ENCODE assay signal across 12 mouse cellular contexts in genomic region chr2:127364452-127364851, GRCm38 (mm10). TPM values are rescaled to one million over a fixed set of nuclear protein-coding genes. Genes with fewer than 3 reads are reported as not detected.
A peak's percentile ranks its signal among the peaks of the same experiment; 100 is the strongest.
DNase-seq lines count a peak whose midpoint lies in the region; ATAC-seq and TF ChIP-seq lines count a peak whose summit lies in the region.
"Had no signal": no experiment of that assay in that cellular context is flagged by ENCODE, and none has a peak within 500 bp of the region (broad histone marks: within the 10 kb centered on the region; RNA-seq: fewer than 3 reads in every experiment).

No protein-coding gene starts in this region.

- no peaks in the 10 kb centered on the region for H3K36me3 ChIP-seq in heart, embryonic 15.5 days
- no peaks in the 10 kb centered on the region for H3K36me3 ChIP-seq in intestine, embryonic 15.5 days
- H3K36me3 ChIP-seq in liver, embryonic 16.5 days (ENCODE audit: control insufficient read depth, insufficient read depth): no peaks in the 10 kb centered on the region
- H3K36me3 ChIP-seq: midbrain, embryonic 13.5 days had no signal

- TF ChIP-seq POLR2A in cerebellum, adult 2 months (IDR thresholded peaks at IDR 0.05; ENCODE audit: borderline replicate concordance, insufficient read depth, low read length): no peak

- H3K9ac ChIP-seq in heart, embryonic 15.5 days: no peak overlapping the region
- no peak overlapping the region for H3K9ac ChIP-seq in intestine, embryonic 15.5 days
- peak overlapping the region; percentile 77 for H3K9ac ChIP-seq in liver, embryonic 16.5 days (ENCODE audit: low read depth, low read length)
- H3K9ac ChIP-seq: midbrain, embryonic 13.5 days had no signal

- H3K4me2 ChIP-seq in heart, embryonic 15.5 days: peak overlapping the region; percentile 82; the same call in 1 of the 2 replicates
- peak overlapping the region; percentile 88; the same call in 1 of the 2 replicates for H3K4me2 ChIP-seq in intestine, embryonic 15.5 days (replicated peaks)
- peak overlapping the region; percentile 92 for H3K4me2 ChIP-seq in liver, embryonic 16.5 days (ENCODE audit: low read depth, low read length)

- TF ChIP-seq CTCF in cerebellum, adult 2 months (IDR thresholded peaks at IDR 0.05; ENCODE audit: borderline replicate concordance, insufficient read depth, low read depth, low read length): no peak

- 22% methylated on average over 8 of the region's 8 CpGs for WGBS in heart, embryonic 15.5 days
- WGBS in intestine, embryonic 15.5 days: 19% methylated on average over 8 of the region's 8 CpGs
- WGBS in liver, embryonic 16.5 days (ENCODE audit: insufficient replicate concordance): 10% methylated on average over 8 of the region's 8 CpGs
- 17% methylated on average over 8 of the region's 8 CpGs for WGBS in cerebellum, adult 2 months

- H3K27ac ChIP-seq in heart, embryonic 15.5 days: no peak overlapping the region
- H3K27ac ChIP-seq in intestine, embryonic 15.5 days: no peak overlapping the region
- H3K27ac ChIP-seq in liver, embryonic 16.5 days (ENCODE audit: low read length): no peak overlapping the region
- no peak overlapping the region for H3K27ac ChIP-seq in cerebellum, adult 2 months (ENCODE audit: insufficient read depth, low read length)
- H3K27ac ChIP-seq: midbrain, embryonic 13.5 days had no signal

- intact Hi-C loops in heart, postnatal 14 days (cut with DNase I): loop anchor here (5.0 kb wide), 2 partner anchors 138 to 193 kb away; no protein-coding TSS in a partner anchor

- ATAC-seq in heart, embryonic 15.5 days (replicated peaks; ENCODE audit: insufficient number of reproducible peaks, insufficient read depth, low FRiP score, low read depth): no peak
- ATAC-seq in intestine, embryonic 15.5 days: no peak
- no peak for ATAC-seq in liver, embryonic 16.5 days (ENCODE audit: low read depth)

- DNase-seq in heart, postnatal 14 days: no peak
- DNase-seq in kidney, postnatal 10 days: peak; percentile 64
- no peak for DNase-seq in cerebellum, adult 2 months
- DNase-seq in cerebellum, adult 9-11 months: no peak
- DNase-seq: embryo, embryonic 11 days; retina, postnatal 1 day; thymus, adult 2 months had no signal

- peak overlapping the region; percentile 49; the same call in 1 of the 2 replicates for H3K4me3 ChIP-seq in heart, embryonic 15.5 days
- H3K4me3 ChIP-seq in intestine, embryonic 15.5 days (replicated peaks): no peak overlapping the region
- peak overlapping the region; percentile 77 for H3K4me3 ChIP-seq in liver, embryonic 16.5 days (ENCODE audit: low read depth, low read length)
- no peak overlapping the region for H3K4me3 ChIP-seq in cerebellum, adult 2 months (replicated peaks; ENCODE audit: insufficient read depth, low read depth, low read length)

- peaks cover 76% of the 10 kb centered on the region for H3K27me3 ChIP-seq in heart, embryonic 15.5 days
- H3K27me3 ChIP-seq in intestine, embryonic 15.5 days (replicated peaks): peaks cover 53% of the 10 kb centered on the region
- H3K27me3 ChIP-seq in liver, embryonic 16.5 days (ENCODE audit: control insufficient read depth, insufficient read depth, low read depth, low read length): peaks cover 52% of the 10 kb centered on the region
- H3K27me3 ChIP-seq in cerebellum, adult 2 months (ENCODE audit: control insufficient read depth, insufficient read depth, low read length): peaks cover 3% of the 10 kb centered on the region; the same call in 1 of the 2 replicates

- H3K4me1 ChIP-seq in heart, embryonic 15.5 days (replicated peaks): peaks cover 17% of the 10 kb centered on the region
- peaks cover 21% of the 10 kb centered on the region for H3K4me1 ChIP-seq in intestine, embryonic 15.5 days (replicated peaks)
- peaks cover 51% of the 10 kb centered on the region for H3K4me1 ChIP-seq in liver, embryonic 16.5 days (ENCODE audit: control insufficient read depth, low read depth, low read length)
- no peaks in the 10 kb centered on the region; the same call in 1 of the 2 replicates for H3K4me1 ChIP-seq in cerebellum, adult 2 months (ENCODE audit: control insufficient read depth, insufficient read depth, low read length)

- H3K9me3 ChIP-seq in heart, embryonic 15.5 days (replicated peaks): no peaks in the 10 kb centered on the region
- no peaks in the 10 kb centered on the region for H3K9me3 ChIP-seq in intestine, embryonic 15.5 days
- no peaks in the 10 kb centered on the region for H3K9me3 ChIP-seq in liver, embryonic 16.5 days (replicated peaks; ENCODE audit: control insufficient read depth, low read length)
- H3K9me3 ChIP-seq: midbrain, embryonic 13.5 days had no signal

RNA-seq across cellular contexts. Expression of gene Adra2b, which starts 1.4 kb away (rescaled TPM):
- 1.1 and 1.3 TPM in 2 replicates for polyA plus RNA-seq in heart, embryonic 15.5 days (2015; fragmentation: Nextera tagmentation; extraction: Ambion mirVana)
- 1 to 10 TPM; 1.4 to 1.9 TPM for total RNA-seq in heart, postnatal 14 days (2021)
- 1.3 and 1.7 TPM in 2 replicates for polyA plus RNA-seq in intestine, embryonic 15.5 days (2015; fragmentation: Nextera tagmentation; extraction: Ambion mirVana)
- polyA plus RNA-seq in liver, embryonic 16.5 days (2015; fragmentation: Nextera tagmentation; extraction: Ambion mirVana): 16.7 and 19.2 TPM in 2 replicates
- 0.64 and 1.2 TPM in 2 replicates for polyA plus RNA-seq in cerebellum, adult 2 months (2012; rRNA removed)

RNA-seq across cellular contexts. Expression of gene Astl, which starts 26.0 kb away (rescaled TPM):
- polyA plus RNA-seq in heart, embryonic 15.5 days (2015; fragmentation: Nextera tagmentation; extraction: Ambion mirVana): 0.08 TPM in 1 of 2 replicates, not detected in the other
- not detected for total RNA-seq in heart, postnatal 14 days (2021)
- not detected in 2 replicates for polyA plus RNA-seq in intestine, embryonic 15.5 days (2015; fragmentation: Nextera tagmentation; extraction: Ambion mirVana)
- not detected in 2 replicates for polyA plus RNA-seq in liver, embryonic 16.5 days (2015; fragmentation: Nextera tagmentation; extraction: Ambion mirVana)
- polyA plus RNA-seq in cerebellum, adult 2 months (2012; rRNA removed): not detected in 2 replicates
- total RNA-seq: left cerebral cortex, postnatal 25 days had no signal
- polyA plus RNA-seq: midbrain, embryonic 13.5 days had no signal

RNA-seq across cellular contexts. Expression of gene Dusp2, which starts 28.5 kb away (rescaled TPM):
- polyA plus RNA-seq in heart, embryonic 15.5 days (2015; fragmentation: Nextera tagmentation; extraction: Ambion mirVana): 11.6 and 16.7 TPM in 2 replicates
- total RNA-seq in heart, postnatal 14 days (2021): 1 to 10 TPM; 1.0 to 4.0 TPM
- polyA plus RNA-seq in intestine, embryonic 15.5 days (2015; fragmentation: Nextera tagmentation; extraction: Ambion mirVana): 4.5 and 5.2 TPM in 2 replicates
- polyA plus RNA-seq in liver, embryonic 16.5 days (2015; fragmentation: Nextera tagmentation; extraction: Ambion mirVana): 1.8 and 2.2 TPM in 2 replicates
- polyA plus RNA-seq in cerebellum, adult 2 months (2012; rRNA removed): 1.6 and 1.8 TPM in 2 replicates

Comparison
In these comparisons a context has a peak if more than half of its experiments do, and no peak if none do; other contexts are left out.
1. H3K4me3 ChIP-seq: peak in heart, embryonic 15.5 days (single experiment) and liver, embryonic 16.5 days (single experiment); none in intestine, embryonic 15.5 days (single experiment) and cerebellum, adult 2 months (single experiment).
2. Peak in every context shown above with its lines, with median percentiles within 50 percentile points of each other: H3K4me2 ChIP-seq.